Mouse (Mus musculus) liver, embryonic 11.5 days (tissue): ENCODE results near the gene Tead2. TPM values are rescaled to one million over a fixed set of nuclear protein-coding genes. Genes with fewer than 3 reads are reported as not detected.

ENCODE experiments used
- ATAC-seq: fragments of 200-750 bp; cut with Nextera tagmentation; replicated peaks from 2 replicates; pipeline ENCODE4 v1.8.0; 2017; ENCODE audit warnings: moderate number of reproducible peaks, mild to moderate bottlenecking, moderate TSS enrichment, moderate library complexity; ENCODE audit not compliant: low FRiP score
- DNase-seq: peaks from one replicate; pipeline ENCODE4 v3.0.0-alpha.2; 2017; ENCODE audit warnings: low spot score
- H3K27ac ChIP-seq: fragments of 300-500 bp; sonication (generic); 2 replicates; pipeline ENCODE4 v1.5.1; 2014; ENCODE audit warnings: mild to moderate bottlenecking, low read depth, low read length, control low read depth
- H3K27me3 ChIP-seq: fragments of 300-500 bp; sonication (generic); replicated peaks from 2 replicates; pipeline ENCODE4 v1.6.1; 2014; ENCODE audit warnings: low read length, mixed read lengths; ENCODE audit not compliant: control insufficient read depth, insufficient read depth
- H3K36me3 ChIP-seq: fragments of 300-500 bp; sonication (generic); 2 replicates; pipeline ENCODE4 v1.6.1; 2014; ENCODE audit warnings: mild to moderate bottlenecking, low read length, moderate library complexity, mixed read lengths; ENCODE audit not compliant: control insufficient read depth, insufficient read depth
- H3K4me1 ChIP-seq: fragments of 300-500 bp; sonication (generic); replicated peaks from 2 replicates; pipeline ENCODE4 v1.6.1; 2014; ENCODE audit warnings: low read length, mixed read lengths; ENCODE audit not compliant: control insufficient read depth, insufficient read depth
- H3K4me2 ChIP-seq: fragments of 300-500 bp; sonication (generic); 2 replicates; pipeline ENCODE4 v1.6.1; 2014; ENCODE audit warnings: mild to moderate bottlenecking, control low read depth, moderate library complexity
- H3K4me3 ChIP-seq: fragments of 300-500 bp; sonication (generic); 2 replicates; pipeline ENCODE4 v1.5.1; 2014; ENCODE audit warnings: low read depth, low read length, control low read depth
- H3K9ac ChIP-seq: fragments of 300-500 bp; sonication (generic); 2 replicates; pipeline ENCODE4 v1.6.1; 2014; ENCODE audit warnings: low read depth, low read length, control low read depth
- H3K9me3 ChIP-seq: fragments of 300-500 bp; sonication (generic); 2 replicates; pipeline ENCODE4 v1.6.1; 2016; ENCODE audit warnings: low read length, inconsistent platforms, mixed read lengths; ENCODE audit not compliant: control insufficient read depth
- whole genome bisulfite sequencing: fragments of 180-500 bp; shearing (Covaris S2); extraction: QIAGEN DNeasy Blood & Tissue Kit; methylation state at CpG from one replicate; pipeline ENCODE4 v1.1.7; 2014; 5-methylcytosine and 5-hydroxymethylcytosine counted together
- polyA plus RNA-seq: library from polyadenylated mRNA; unstranded; fragments of >200 nt; fragmentation: Nextera tagmentation; extraction: Ambion mirVana; gene quantifications from 2 replicates; pipeline ENCODE4 v1.2.1, GENCODE M21; 2014

Gene Tead2
- polyA plus RNA-seq, 1 experiment from 2014 or later, result 75.9 TPM

DNA sequence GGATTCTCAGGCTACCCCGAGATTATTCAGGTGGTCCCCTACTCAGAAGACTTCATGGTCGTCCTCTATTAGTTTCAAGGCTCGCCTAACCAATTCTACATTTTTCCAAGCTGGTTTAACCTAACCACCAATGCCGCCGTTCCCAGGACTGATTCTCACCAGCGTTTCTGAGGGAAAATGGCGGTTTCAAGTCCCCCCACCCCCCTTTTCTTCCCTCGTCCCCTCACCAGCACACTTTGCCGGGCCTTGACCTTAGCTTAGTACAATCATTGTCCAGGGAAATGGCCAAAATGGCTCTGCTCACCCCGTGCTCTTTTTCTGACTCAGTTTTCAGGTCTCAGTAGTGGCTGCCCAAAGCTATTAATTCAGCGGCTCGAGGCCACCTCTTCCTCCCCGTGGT lies 40.2 kb upstream of the Tead2 start:
- H3K4me3 ChIP-seq, result no peak overlapping the region
- H3K9ac ChIP-seq, result no peak overlapping the region
- 0 out of 2 replicates have a peak, but pooled peaks cover 3% of the 10 kb centered on the region for H3K9me3 ChIP-seq
- ATAC-seq (no peak), DNase-seq (no peak)
- no peak overlapping the region for H3K27ac ChIP-seq
- H3K27me3 ChIP-seq, result peaks cover 76% of the 10 kb centered on the region
- WGBS, result 5% methylated on average over 13 of the region's 13 CpGs
- H3K36me3 ChIP-seq, result no peaks in the 10 kb centered on the region
- H3K4me1 ChIP-seq, result 0 out of 2 replicates have a peak, but pooled peaks cover 3% of the 10 kb centered on the region
- no peak overlapping the region for H3K4me2 ChIP-seq

DNA sequence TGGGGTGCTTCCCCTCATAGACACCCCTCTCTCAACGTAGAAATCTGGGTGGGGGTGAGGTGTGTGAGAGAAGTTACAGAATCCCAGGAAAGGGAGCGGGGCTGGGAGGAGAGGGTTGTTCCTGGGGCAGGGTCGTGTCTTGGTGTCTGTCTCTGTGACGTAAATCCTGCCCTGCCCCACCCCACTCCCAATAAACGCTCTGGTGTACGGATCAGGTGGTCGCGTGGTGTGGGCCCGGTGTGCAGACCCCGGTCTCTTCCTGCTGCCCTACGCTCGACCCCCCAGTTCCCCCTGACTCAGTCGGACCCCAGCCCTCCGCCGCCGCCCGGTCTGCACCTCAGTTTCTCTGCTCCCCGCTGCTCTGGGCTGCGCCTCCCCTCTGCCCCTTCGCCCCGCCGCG lies 39.6 kb upstream of the Tead2 start:
- Histone ChIP-seq H3K27ac (no peak overlapping the region), H3K9me3 (0 out of 2 replicates have a peak, but pooled peaks cover 3% of the 10 kb centered on the region), H3K4me2 (no peak overlapping the region), H3K27me3 (peaks cover 80% of the 10 kb centered on the region), H3K4me3 (no peak overlapping the region), H3K4me1 (0 out of 2 replicates have a peak, but pooled peaks cover 3% of the 10 kb centered on the region), H3K9ac (no peak overlapping the region), H3K36me3 (no peaks in the 10 kb centered on the region)
- no peak for DNase-seq
- WGBS, result 4% methylated on average over 23 of the region's 23 CpGs
- no peak for ATAC-seq

DNA sequence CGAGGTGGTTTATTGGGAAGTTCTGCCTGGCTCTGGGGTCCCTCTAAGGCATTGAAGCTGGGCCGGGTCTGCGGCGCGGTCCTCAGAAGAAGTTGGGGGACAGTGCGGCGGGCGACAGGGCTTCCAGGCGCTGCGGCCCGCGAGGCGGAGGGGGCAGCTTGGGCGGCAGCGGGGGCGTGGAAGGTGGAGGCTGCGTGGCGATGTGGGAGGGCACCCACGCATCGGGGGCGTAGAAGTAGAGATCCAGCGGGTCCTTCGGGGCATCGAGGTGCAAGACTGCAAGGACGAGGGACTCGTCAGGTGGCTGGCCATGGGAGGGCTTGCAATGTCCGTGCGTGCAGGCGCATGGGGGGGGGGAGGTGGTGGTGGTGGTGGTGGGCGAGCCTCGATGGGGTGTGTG lies 39.2 kb upstream of the Tead2 start:
- 6% methylated on average over 31 of the region's 31 CpGs for WGBS
- DNase-seq (no peak), ATAC-seq (no peak)
- 0 out of 2 replicates have a peak, but pooled peaks cover 3% of the 10 kb centered on the region for H3K4me1 ChIP-seq
- H3K36me3 ChIP-seq, result no peaks in the 10 kb centered on the region
- 0 out of 2 replicates have a peak overlapping the region, but pooled peaks have one; percentile 12 for H3K4me3 ChIP-seq
- no peak overlapping the region for H3K9ac ChIP-seq
- H3K4me2 ChIP-seq, result no peak overlapping the region
- H3K9me3 ChIP-seq, result 0 out of 2 replicates have a peak, but pooled peaks cover under 1% of the 10 kb centered on the region
- no peak overlapping the region for H3K27ac ChIP-seq
- peaks cover 83% of the 10 kb centered on the region for H3K27me3 ChIP-seq

DNA sequence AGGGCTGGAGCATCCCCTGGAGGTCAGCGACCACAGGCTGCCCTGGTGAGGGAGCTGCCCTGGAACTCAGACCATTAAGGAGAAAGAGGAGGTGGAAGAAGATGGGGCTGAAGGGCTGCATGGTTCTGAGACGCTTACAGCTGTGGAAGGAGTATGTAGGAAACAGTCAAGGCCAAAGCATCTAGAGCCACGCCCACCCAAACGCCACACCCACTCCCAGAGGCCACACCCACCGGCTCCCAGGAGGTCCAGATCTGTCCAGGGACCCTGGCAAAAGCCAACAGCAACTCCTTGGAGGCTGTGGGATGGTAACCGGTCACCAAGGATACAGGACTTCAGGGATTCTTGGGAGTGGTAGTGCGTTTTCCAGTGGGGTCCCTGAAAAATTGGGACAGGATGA lies 37.0 kb upstream of the Tead2 start:
- ATAC-seq (no peak), DNase-seq (no peak)
- no peak overlapping the region for H3K27ac ChIP-seq
- H3K4me1 ChIP-seq, result peaks cover 12% of the 10 kb centered on the region
- H3K9ac ChIP-seq, result no peak overlapping the region
- H3K4me2 ChIP-seq, result no peak overlapping the region
- peaks cover 93% of the 10 kb centered on the region for H3K27me3 ChIP-seq
- H3K9me3 ChIP-seq, result no peaks in the 10 kb centered on the region
- 22% methylated on average over 7 of the region's 7 CpGs for WGBS
- no peak overlapping the region for H3K4me3 ChIP-seq
- no peaks in the 10 kb centered on the region for H3K36me3 ChIP-seq

DNA sequence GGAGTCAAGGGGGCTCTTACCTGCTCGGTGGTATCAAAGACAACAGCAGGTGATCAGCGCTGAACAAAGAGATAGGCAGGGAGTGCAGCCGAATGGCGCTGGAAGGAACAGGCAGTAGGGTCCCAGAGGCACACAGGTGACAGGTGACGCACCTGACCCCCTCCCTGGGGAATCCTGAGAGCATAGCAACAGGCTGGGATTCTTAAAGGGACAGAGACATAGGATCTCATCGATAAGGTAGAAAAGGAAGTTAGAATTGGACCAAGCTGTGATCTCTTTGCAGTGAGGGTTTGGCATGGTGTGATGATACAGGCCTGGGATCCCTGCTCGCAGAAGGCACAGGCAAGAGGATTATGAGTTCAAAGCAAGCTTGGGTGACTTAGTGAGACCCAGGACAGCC lies 36.1 kb upstream of the Tead2 start, which contains the start of gene Gfy:
Gene Gfy (minus strand): TSS at position 101 of the 400 bp plus-strand sequence.
- WGBS, result 29% methylated on average over 7 of the region's 7 CpGs
- Histone ChIP-seq H3K4me3 (no peak within 1 kb of the TSS), H3K27me3 (peaks cover 98% of the 10 kb centered on the region), H3K36me3 (no peaks in the 10 kb centered on the region), H3K9me3 (no peaks in the 10 kb centered on the region), H3K4me1 (peaks cover 12% of the 10 kb centered on the region), H3K4me2 (no peak within 1 kb of the TSS), H3K9ac (no peak within 1 kb of the TSS), H3K27ac (no peak within 1 kb of the TSS)
- DNase-seq (no peak), ATAC-seq (no peak)

DNA sequence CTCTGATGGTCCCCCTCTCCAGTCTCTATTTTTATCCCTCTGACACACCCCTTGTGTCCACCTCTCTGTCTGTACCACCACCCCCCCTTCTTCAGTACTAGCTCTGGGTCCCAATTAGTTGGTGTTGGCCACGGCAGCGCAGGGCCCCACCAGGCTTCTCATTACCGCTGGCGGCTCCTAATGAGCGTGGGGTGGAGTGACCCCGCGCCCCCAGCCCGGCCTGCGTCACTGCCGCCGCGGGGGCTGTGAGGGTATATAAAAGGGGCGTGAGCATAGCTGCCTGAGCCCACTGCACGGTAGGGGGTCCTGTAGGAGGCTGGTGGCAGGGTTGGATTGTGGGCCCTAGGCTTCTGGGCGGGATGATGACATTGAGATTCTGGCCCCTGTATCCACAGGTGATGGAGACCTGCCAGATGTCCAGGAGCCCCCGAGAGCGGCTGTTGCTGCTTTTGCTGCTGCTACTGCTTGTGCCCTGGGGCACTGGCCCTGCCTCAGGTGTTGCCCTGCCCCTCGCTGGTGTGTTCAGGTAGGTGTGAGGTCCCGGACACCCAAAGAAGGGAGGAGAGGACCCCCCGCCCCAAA lies 34.6 kb upstream of the Tead2 start, which contains the start of gene Pth2:
Gene Pth2 (plus strand): TSS at position 100 of the 582 bp plus-strand sequence.
- no peak for ATAC-seq

DNA sequence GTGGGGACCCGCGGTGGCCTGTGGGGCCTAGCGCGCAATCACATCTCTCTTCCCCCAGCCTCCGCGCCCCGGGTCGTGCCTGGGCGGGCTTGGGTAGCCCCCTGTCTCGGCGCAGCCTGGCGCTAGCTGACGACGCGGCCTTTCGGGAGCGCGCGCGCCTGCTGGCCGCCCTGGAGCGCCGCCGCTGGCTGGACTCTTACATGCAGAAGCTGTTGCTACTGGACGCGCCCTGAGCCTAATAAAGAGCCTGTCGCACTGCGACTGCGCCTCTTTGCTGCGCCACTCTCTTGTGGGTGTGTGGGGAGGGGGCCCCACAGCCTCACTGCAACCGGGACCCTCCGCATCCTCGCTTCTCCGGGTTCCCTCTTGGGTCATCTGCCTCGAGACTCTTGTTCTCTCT lies 34.0 kb upstream of the Tead2 start:
- H3K4me1 ChIP-seq, result peaks cover 9% of the 10 kb centered on the region
- DNase-seq, result no peak
- no peak overlapping the region for H3K9ac ChIP-seq
- H3K36me3 ChIP-seq, result no peaks in the 10 kb centered on the region
- no peak overlapping the region for H3K27ac ChIP-seq
- H3K4me3 ChIP-seq, result peak overlapping the region; percentile 31
- H3K4me2 ChIP-seq, result peak overlapping the region; percentile 62
- H3K27me3 ChIP-seq, result peaks cover 98% of the 10 kb centered on the region
- 4% methylated on average over 35 of the region's 35 CpGs for WGBS
- H3K9me3 ChIP-seq, result no peaks in the 10 kb centered on the region
- ATAC-seq, result no peak

More for the DNA sequence above, 34.6 kb upstream of the Tead2 start, which contains the start of gene Pth2:
- Histone ChIP-seq H3K27ac (no peak within 1 kb of the TSS), H3K4me3 (peak within 1 kb of the TSS; percentile 31), H3K36me3 (no peaks in the 10 kb centered on the region), H3K4me1 (peaks cover 9% of the 10 kb centered on the region), H3K9me3 (no peaks in the 10 kb centered on the region), H3K4me2 (peak within 1 kb of the TSS; percentile 62), H3K9ac (no peak within 1 kb of the TSS), H3K27me3 (peaks cover 98% of the 10 kb centered on the region)
- DNase-seq, result no peak
- 25% methylated on average over 20 of the region's 20 CpGs for WGBS

DNA sequence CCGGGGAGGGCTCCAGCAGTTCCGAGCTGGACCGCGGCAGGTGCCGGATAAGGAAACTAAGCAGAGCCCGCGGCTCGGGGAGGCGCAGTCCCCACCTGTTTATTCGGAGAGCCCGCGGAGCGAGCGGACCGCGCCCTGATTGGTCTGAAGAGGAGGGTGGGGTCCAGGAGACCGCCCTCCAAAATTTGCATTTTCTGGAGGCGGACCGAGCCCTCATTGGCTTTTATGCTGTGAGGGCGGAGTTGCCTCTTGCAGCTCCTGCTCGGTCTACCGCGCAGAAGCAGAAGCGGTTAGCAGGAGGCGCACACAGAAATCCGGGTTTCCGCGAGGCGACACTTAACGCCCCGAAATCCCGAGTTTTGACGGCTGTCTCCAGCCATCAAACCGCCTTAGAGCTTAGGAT lies 33.4 kb upstream of the Tead2 start:
- Histone ChIP-seq H3K9me3 (no peaks in the 10 kb centered on the region), H3K4me3 (peak overlapping the region; percentile 31), H3K27me3 (peaks cover 98% of the 10 kb centered on the region), H3K4me1 (peaks cover 9% of the 10 kb centered on the region), H3K36me3 (no peaks in the 10 kb centered on the region), H3K4me2 (peak overlapping the region; percentile 62), H3K27ac (no peak overlapping the region), H3K9ac (0 out of 2 replicates have a peak overlapping the region, but pooled peaks have one; percentile 3)
- ATAC-seq (peak; percentile 96), DNase-seq (peak; percentile 87)
- under 1% methylated on average over 34 of the region's 34 CpGs for WGBS

DNA sequence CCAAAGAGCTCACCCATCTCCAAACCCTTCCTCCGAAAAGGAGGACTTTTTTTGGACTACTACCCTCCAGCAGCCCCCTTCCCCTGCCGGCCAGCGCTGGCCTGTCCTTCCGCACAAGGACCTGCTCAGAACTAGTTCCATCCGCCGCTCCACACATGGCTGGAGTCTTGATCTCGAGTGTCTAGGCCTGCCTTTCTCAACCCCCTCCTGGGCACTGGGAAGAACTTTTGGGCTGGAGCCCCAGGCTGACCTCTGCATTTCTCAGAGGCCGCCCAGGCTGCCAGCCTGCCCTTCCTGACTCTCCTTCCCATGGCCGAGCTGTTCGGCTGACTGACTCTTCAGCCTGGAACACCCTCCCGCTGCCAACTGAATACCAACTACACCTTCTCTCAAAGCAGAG lies 32.9 kb upstream of the Tead2 start:
- ATAC-seq, result 0 out of 2 replicates have a peak, but pooled peaks have one; percentile 6
- DNase-seq, result no peak
- Histone ChIP-seq H3K9me3 (no peaks in the 10 kb centered on the region), H3K27me3 (peaks cover 96% of the 10 kb centered on the region), H3K9ac (0 out of 2 replicates have a peak overlapping the region, but pooled peaks have one; percentile 3), H3K36me3 (no peaks in the 10 kb centered on the region), H3K4me3 (peak overlapping the region; percentile 26), H3K4me2 (peak overlapping the region; percentile 62), H3K27ac (no peak overlapping the region), H3K4me1 (peaks cover 9% of the 10 kb centered on the region)
- 20% methylated on average over 11 of the region's 11 CpGs for WGBS
